Mouse (Mus musculus) forebrain, embryonic 13.5 days (tissue): Measurements from ENCODE around the gene Tent5b. TPM values are rescaled to one million over a fixed set of nuclear protein-coding genes. Genes with fewer than 3 reads are reported as not detected.

Experiments used
- ATAC-seq: fragments of 200-750 bp; cut with Nextera tagmentation; 2 replicates; pipeline ENCODE4 v1.8.0; 2017
- H3K27ac ChIP-seq: fragments of 300-500 bp; sonication (generic); 2 replicates; pipeline ENCODE4 v1.5.1; 2015; ENCODE audit warnings: inconsistent platforms, mild to moderate bottlenecking, moderate library complexity
- H3K27me3 ChIP-seq: fragments of 300-500 bp; sonication (generic); 2 replicates; pipeline ENCODE4 v1.6.1; 2015; ENCODE audit warnings: mild to moderate bottlenecking, inconsistent platforms
- H3K36me3 ChIP-seq: fragments of 300-500 bp; sonication (generic); 2 replicates; pipeline ENCODE4 v1.6.1; 2015; ENCODE audit warnings: mild to moderate bottlenecking, inconsistent platforms; ENCODE audit not compliant: poor library complexity, severe bottlenecking
- H3K4me1 ChIP-seq: fragments of 300-500 bp; sonication (generic); 2 replicates; pipeline ENCODE4 v1.6.1; 2015; ENCODE audit warnings: inconsistent platforms
- H3K4me2 ChIP-seq: fragments of 300-500 bp; sonication (generic); 2 replicates; pipeline ENCODE4 v1.6.1; 2015; ENCODE audit warnings: inconsistent platforms, mild to moderate bottlenecking, moderate library complexity
- H3K4me3 ChIP-seq: fragments of 300-500 bp; sonication (generic); 2 replicates; pipeline ENCODE4 v1.5.1; 2015; ENCODE audit warnings: mild to moderate bottlenecking, inconsistent platforms
- H3K9ac ChIP-seq: fragments of 300-500 bp; sonication (generic); 2 replicates; pipeline ENCODE4 v1.6.1; 2015; ENCODE audit warnings: mild to moderate bottlenecking, inconsistent platforms
- H3K9me3 ChIP-seq: fragments of 300-500 bp; sonication (generic); replicated peaks from 2 replicates; pipeline ENCODE4 v1.6.1; 2016; ENCODE audit warnings: inconsistent platforms
- WGBS: fragments of 180-500 bp; shearing (Covaris S2); methylation state at CpG from one replicate; pipeline ENCODE4 v1.1.7; 2015; 5-methylcytosine and 5-hydroxymethylcytosine counted together
- polyA plus RNA-seq: library from polyadenylated mRNA; unstranded; fragments of >200 nt; fragmentation: Nextera tagmentation; extraction: Ambion mirVana; gene quantifications from 2 replicates; pipeline ENCODE4 v1.2.1, GENCODE M21; 2015

Tent5b gene
- polyA plus RNA-seq, 1 experiment from 2014 or later, result 0.27 TPM

DNA sequence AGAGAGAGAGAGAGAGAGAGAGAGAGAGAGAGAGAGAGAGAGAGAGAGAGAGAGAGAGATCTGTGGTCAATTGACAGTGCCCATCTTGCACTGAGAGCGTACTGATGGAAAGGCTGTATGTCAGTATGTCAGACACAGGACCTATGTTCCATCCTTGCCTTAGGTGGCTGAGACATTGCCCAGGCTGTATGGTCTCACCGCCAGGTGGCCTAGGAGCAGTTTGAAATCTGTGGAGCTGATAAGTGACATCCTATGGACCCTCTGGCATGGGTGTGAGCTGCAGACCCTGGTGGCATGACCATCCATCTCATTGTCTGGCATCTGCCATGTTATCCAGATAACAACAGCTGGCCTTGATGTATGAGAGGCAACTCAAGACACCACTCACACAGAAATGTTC lies 6.1 kb upstream of the Tent5b start:
- no peak overlapping the region for H3K9ac ChIP-seq
- ATAC-seq, result no peak
- 0 out of 2 replicates have a peak, but pooled peaks cover 2% of the 10 kb centered on the region for H3K4me1 ChIP-seq
- H3K27me3 ChIP-seq, result peaks cover 35% of the 10 kb centered on the region
- 61% methylated on average over 2 of the region's 2 CpGs for WGBS
- H3K27ac ChIP-seq, result no peak overlapping the region
- peaks cover 6% of the 10 kb centered on the region for H3K9me3 ChIP-seq
- no peaks in the 10 kb centered on the region for H3K36me3 ChIP-seq
- H3K4me2 ChIP-seq, result no peak overlapping the region
- no peak overlapping the region for H3K4me3 ChIP-seq

DNA sequence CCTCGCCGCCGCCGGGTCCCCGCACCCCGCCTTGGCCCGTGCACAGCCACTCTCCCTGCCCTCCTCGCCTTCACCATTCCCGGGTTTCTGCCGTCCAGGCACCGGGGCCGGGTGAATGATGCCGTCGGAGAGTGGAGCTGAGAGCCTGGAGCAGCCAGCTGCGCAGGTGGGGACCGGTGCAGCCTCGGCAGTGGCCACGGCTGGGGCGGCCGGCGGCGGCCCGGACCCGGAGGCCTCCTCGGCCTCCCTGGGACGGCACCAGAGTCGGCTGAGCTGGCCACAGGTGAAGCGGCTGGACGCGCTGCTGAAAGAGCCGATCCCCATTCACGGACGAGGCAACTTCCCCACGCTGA lies 229 bp downstream of the Tent5b start:
- WGBS, result 3% methylated on average over 34 of the region's 34 CpGs
- peak overlapping the region; percentile 46 for H3K4me3 ChIP-seq
- H3K4me2 ChIP-seq, result peak overlapping the region; percentile 59
- peak; percentile 54; the same call in 1 of the 2 replicates for ATAC-seq
- no peaks in the 10 kb centered on the region for H3K36me3 ChIP-seq
- H3K27me3 ChIP-seq, result peaks cover 67% of the 10 kb centered on the region
- no peaks in the 10 kb centered on the region for H3K9me3 ChIP-seq
- H3K27ac ChIP-seq, result no peak overlapping the region
- peaks cover 12% of the 10 kb centered on the region; the same call in 1 of the 2 replicates for H3K4me1 ChIP-seq
- H3K9ac ChIP-seq, result peak overlapping the region; percentile 52

DNA sequence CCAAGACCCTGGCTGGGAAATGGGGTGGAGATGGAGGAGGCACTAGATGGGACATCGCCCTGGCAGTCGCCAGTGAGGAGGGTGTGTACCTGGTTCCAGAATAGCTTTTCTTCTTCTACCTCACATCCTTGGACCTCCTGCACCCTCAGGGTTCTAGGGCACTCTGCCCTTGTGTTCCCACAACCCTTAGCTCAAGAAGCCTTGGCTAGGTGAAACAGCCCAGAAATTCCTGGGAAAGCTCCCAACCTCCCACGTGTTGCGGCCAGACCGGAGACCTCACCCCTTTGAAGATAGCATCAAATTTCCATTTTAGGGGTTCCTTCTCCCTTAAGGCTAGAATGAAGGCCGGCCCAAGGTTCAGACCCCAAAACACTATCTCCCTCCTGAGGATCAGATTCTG lies 822 bp downstream of the Tent5b start:
- peak overlapping the region; percentile 59; the same call in 1 of the 2 replicates for H3K4me2 ChIP-seq
- no peak for ATAC-seq
- no peak overlapping the region for H3K27ac ChIP-seq
- H3K4me1 ChIP-seq, result peaks cover 12% of the 10 kb centered on the region; the same call in 1 of the 2 replicates
- no peak overlapping the region; the same call in 1 of the 2 replicates for H3K9ac ChIP-seq
- 53% methylated on average over 6 of the region's 6 CpGs for WGBS
- peak overlapping the region; percentile 46; the same call in 1 of the 2 replicates for H3K4me3 ChIP-seq
- H3K27me3 ChIP-seq, result peaks cover 66% of the 10 kb centered on the region
- H3K36me3 ChIP-seq, result no peaks in the 10 kb centered on the region
- H3K9me3 ChIP-seq, result no peaks in the 10 kb centered on the region

DNA sequence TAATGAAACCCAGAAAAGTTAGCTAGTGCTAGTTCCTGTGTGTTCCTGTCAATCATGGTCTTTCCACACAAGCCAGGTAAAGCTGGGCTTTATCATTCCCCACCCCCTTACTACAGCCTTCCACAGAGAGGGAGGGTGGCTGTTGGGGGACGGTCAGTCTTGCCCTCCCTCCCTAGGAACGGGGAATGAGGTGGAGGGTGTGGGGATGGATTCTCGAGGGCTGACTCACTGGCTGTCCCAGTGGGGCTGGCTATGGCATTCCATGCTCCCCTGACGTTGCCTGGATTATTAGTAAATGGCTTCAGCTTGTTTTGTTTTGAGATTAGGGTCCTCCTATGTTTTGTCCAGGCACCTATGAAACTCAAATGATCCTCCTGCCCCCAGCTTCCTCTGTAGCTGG lies 1.6 kb downstream of the Tent5b start:
- 42% methylated on average over 4 of the region's 4 CpGs for WGBS
- ATAC-seq, result no peak
- peaks cover 64% of the 10 kb centered on the region for H3K27me3 ChIP-seq

DNA sequence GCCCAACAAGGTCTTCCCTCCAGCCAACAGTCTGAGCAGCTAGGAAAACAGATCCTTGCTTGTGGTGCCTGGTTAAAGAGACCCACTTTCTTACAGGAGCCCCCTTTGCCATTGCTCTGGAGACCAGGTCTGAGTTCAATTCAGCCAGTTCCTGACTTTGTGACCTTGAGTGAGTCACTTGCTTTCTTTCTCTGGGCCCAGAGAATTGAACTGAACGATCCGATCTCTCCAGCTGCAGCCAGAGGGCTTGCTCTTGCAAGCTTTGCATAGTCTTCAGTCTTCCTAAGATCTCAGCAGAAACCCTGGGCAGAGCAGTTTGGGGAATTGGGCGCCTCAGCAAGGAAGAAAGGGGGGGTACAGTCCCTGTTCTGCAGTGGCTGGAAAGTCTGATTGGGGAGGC lies 2.5 kb downstream of the Tent5b start:
- no peak overlapping the region for H3K4me2 ChIP-seq
- no peaks in the 10 kb centered on the region for H3K36me3 ChIP-seq
- H3K27ac ChIP-seq, result no peak overlapping the region
- peaks cover 12% of the 10 kb centered on the region; the same call in 1 of the 2 replicates for H3K4me1 ChIP-seq
- H3K27me3 ChIP-seq, result peaks cover 57% of the 10 kb centered on the region
- H3K9ac ChIP-seq, result no peak overlapping the region
- 79% methylated on average over 3 of the region's 3 CpGs for WGBS
- no peak for ATAC-seq
- no peaks in the 10 kb centered on the region for H3K9me3 ChIP-seq
- no peak overlapping the region for H3K4me3 ChIP-seq

More for the DNA sequence above, 1.6 kb downstream of the Tent5b start:
- H3K4me3 ChIP-seq, result no peak overlapping the region
- no peak overlapping the region for H3K4me2 ChIP-seq
- H3K27ac ChIP-seq, result no peak overlapping the region
- peaks cover 12% of the 10 kb centered on the region; the same call in 1 of the 2 replicates for H3K4me1 ChIP-seq
- no peaks in the 10 kb centered on the region for H3K36me3 ChIP-seq
- no peaks in the 10 kb centered on the region for H3K9me3 ChIP-seq
- no peak overlapping the region for H3K9ac ChIP-seq

DNA sequence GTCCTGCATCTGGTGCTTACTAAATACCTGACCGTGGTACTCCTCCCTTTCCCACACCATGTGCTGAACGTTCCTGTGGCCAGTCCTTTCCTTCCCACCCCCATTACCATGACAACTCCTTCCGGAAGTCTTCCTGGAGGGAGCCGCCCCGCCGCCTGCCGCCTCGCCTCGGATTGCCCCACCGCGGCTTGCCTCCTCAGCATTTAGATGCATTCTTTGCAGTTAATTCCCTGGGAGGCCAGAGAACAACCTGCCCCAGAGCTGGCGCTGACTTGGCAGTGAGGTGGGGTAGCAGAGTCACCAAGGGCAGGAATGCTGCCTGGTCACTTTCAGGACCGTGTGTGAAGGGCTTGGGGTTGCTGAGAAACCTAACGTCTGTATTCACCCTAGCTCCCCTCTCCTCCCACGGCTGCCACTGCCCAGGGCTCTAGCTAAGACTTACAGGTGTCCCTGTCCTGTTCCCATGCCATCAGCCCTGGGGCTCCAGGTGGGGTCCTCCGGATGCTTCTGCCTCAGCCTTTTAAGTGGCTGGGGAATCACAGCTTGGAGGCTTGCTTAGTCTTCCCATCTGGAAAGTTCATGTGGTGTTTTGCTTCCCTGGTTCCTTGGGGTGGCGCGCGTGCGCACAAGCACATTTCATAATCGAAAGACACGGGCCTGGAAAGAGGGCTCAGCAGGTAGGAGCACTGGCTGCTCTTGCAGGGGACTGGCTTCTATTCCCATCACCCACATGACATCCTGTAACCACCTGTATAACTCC lies 4.5 kb downstream of the Tent5b start:
- H3K9me3 ChIP-seq, result no peaks in the 10 kb centered on the region
- peaks cover 47% of the 10 kb centered on the region for H3K27me3 ChIP-seq
- no peak for ATAC-seq
- H3K9ac ChIP-seq, result no peak overlapping the region; the same call in 1 of the 2 replicates
- 13% methylated on average over 22 of the region's 22 CpGs for WGBS
- H3K4me3 ChIP-seq, result no peak overlapping the region
- no peaks in the 10 kb centered on the region for H3K36me3 ChIP-seq
- H3K27ac ChIP-seq, result no peak overlapping the region
- 0 out of 2 replicates have a peak overlapping the region, but pooled peaks have one; percentile 2 for H3K4me2 ChIP-seq
- H3K4me1 ChIP-seq, result peaks cover 14% of the 10 kb centered on the region

DNA sequence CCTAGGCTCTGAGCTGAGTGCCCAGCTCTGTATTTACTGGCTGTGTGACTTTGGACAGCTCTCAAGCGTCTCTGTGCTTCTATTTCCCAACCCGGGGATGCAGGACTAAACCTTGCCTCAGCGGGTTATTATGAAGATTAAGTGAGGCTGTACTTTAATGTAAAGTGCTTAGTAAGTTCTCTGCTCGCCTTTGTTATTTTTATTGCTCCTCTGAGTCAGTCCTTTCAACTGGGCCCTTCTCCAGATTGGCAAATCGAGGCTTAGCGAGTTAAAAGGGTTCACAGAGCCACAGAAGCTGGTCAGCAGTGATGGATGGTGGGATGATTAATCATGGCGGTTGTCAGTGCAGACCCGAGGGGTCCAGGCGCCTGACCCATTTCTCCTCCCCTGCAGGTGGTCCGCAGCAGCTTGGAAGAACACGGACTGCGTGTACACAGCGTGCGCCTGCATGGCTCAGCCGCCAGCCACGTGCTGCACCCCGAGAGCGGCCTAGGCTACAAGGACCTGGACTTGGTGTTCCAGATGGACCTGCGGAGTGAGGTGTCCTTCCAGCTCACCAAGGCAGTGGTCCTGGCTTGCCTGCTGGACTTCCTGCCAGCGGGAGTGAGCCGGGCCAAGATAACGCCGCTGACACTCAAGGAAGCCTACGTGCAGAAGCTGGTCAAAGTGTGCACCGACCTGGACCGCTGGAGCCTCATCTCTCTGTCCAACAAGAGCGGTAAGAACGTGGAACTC lies 5.9 kb downstream of the Tent5b start:
- ATAC-seq, result no peak
- H3K9ac ChIP-seq, result no peak overlapping the region
- WGBS, result 94% methylated on average over 28 of the region's 28 CpGs

DNA sequence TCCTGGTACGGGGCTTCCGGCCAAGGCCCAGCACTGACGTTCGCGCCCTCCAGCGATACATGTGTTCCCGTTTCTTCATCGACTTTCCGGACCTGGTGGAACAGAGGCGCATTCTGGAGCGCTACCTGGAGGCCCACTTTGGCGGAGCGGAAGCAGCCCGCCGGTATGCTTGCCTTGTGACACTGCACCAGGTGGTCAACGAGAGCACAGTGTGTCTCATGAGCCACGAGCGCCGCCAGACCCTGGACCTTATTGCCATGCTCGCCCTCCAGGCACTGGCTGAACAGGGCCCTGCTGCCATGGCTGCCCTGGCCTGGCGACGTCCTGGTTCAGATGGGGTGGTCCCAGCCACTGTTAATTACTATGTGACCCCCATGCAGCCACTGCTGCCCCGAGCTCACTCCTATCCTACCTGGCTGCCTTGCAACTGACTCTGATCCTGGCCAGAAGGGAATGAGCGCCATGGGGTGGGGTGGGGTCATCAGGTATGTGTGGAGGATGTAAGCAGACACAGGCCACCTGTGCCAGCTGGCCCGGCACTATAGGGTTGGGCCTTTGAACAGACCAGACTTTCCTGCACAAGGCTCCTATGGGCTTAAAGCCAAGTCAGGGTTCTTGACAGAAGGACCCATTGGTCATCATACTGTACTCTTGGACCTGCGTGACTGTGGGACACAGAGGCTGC lies 6.9 kb downstream of the Tent5b start:
- H3K27ac ChIP-seq, result no peak overlapping the region
- no peaks in the 10 kb centered on the region for H3K9me3 ChIP-seq
- H3K4me3 ChIP-seq, result no peak overlapping the region
- no peak overlapping the region for H3K9ac ChIP-seq
- no peak overlapping the region for H3K4me2 ChIP-seq
- 93% methylated on average over 26 of the region's 26 CpGs for WGBS
- ATAC-seq, result no peak
- H3K36me3 ChIP-seq, result no peaks in the 10 kb centered on the region
- peaks cover 12% of the 10 kb centered on the region for H3K4me1 ChIP-seq
- peaks cover 28% of the 10 kb centered on the region for H3K27me3 ChIP-seq

More for the DNA sequence above, 5.9 kb downstream of the Tent5b start:
- no peaks in the 10 kb centered on the region for H3K9me3 ChIP-seq
- H3K4me2 ChIP-seq, result no peak overlapping the region
- H3K27ac ChIP-seq, result no peak overlapping the region
- H3K4me3 ChIP-seq, result no peak overlapping the region
- no peaks in the 10 kb centered on the region for H3K36me3 ChIP-seq
- H3K27me3 ChIP-seq, result peaks cover 37% of the 10 kb centered on the region
- peaks cover 12% of the 10 kb centered on the region for H3K4me1 ChIP-seq

DNA sequence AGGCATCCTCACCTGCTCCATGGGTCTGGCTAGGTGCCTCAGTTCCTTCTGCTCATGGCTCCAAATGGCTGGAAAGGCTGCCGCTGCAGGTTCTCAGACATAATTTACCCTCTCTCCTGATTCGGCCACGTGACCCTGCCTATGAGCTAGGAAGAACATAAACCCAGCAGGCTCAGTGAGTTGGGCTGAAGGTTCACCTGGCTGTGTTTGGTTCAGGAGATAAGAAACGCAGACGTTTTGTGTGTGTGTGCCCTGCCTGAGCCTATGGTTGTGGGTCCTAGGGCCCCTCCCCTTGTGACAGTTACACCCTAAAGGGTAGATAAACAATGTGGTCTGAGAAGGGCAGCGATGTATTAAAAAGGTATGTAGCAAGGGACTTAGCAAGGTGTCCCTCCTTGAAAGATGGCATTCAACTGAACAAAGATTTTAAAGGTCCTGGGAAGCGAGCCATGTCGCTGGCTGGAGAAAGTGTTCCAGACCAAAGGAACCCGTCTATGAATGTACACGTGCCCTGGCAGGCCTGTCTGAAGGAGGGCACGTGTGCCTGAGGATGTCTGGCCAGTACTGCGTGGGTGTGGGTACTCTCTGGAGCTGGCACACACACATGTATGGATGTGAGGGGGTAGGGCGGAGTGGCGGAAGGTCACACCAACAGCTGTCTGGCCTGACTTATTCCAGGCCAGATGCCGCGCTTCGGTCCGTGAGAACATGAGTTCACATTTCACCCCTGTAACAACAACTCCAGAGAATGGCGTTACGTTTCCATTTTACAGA lies 8.9 kb downstream of the Tent5b start:
- ATAC-seq, result no peak
- peaks cover 12% of the 10 kb centered on the region for H3K4me1 ChIP-seq
- H3K9ac ChIP-seq, result no peak overlapping the region
- no peaks in the 10 kb centered on the region for H3K9me3 ChIP-seq
- H3K4me3 ChIP-seq, result no peak overlapping the region
- peaks cover 18% of the 10 kb centered on the region for H3K27me3 ChIP-seq
- no peaks in the 10 kb centered on the region for H3K36me3 ChIP-seq
- no peak overlapping the region for H3K27ac ChIP-seq
- 81% methylated on average over 20 of the region's 20 CpGs for WGBS
- H3K4me2 ChIP-seq, result no peak overlapping the region

DNA sequence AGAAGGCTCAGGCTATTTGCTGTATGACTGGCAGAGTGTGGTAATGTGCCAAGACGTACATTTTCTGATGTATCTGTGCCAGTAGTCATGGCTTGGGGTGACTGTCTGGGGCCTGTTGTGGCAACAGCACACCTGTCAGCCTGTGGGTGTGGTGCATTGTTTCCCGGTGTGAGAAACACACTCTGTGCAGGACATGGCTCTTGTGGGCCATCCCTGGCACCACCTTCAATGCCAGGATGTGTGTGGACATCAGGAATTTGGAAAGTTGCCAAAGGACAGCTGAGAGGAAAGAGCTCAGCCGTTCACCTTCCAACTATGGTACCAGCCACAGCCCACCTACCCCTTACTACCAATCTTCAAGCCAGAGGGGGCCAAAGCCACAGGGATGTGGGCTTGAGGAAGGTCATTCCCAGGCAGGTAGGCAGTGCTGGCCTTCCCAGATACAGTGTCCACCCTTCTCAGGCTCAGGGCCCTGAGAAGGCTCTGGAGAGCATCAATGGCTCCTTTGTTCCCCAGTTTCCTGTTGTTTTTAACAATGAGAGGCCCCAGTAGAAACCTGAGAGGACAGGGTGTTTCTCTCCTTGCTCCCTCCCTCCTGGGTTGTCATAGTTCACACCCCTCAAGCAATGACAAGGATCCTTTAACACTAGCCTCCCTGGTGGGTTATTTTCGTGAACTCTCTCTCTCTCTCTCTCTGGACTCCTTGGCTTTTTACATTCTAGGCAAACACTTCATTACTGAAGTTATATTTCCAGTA lies 9.7 kb downstream of the Tent5b start:
- Histone ChIP-seq H3K9ac (no peak overlapping the region), H3K4me3 (no peak overlapping the region), H3K4me2 (no peak overlapping the region), H3K9me3 (no peaks in the 10 kb centered on the region), H3K4me1 (peaks cover 13% of the 10 kb centered on the region), H3K36me3 (no peaks in the 10 kb centered on the region), H3K27ac (no peak overlapping the region), H3K27me3 (peaks cover 18% of the 10 kb centered on the region)
- ATAC-seq, result no peak
- 53% methylated on average over 4 of the region's 4 CpGs for WGBS

DNA sequence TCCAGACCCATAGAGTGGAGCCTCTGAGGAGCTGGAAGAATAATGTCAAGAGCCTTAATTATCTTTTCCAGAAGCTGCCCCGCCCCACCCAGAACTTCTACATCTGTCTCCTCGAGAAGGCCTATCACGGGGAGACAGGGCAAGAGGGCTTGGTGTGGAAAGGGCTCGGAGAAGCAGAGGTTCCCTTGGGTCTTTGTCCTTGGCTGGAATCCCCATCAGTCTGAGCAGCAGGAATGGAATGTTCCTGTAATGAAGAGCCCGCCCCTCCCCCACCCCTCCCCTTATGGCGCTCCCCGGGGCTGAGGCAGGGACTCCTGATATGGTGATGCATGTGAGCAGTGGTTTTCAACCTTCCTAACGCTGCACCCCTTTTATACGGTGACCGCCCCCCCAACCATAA lies 11.9 kb downstream of the Tent5b start:
- H3K9me3 ChIP-seq, result no peaks in the 10 kb centered on the region
- ATAC-seq, result no peak
- no peak overlapping the region for H3K4me3 ChIP-seq
- no peak overlapping the region for H3K4me2 ChIP-seq
- H3K9ac ChIP-seq, result no peak overlapping the region
- peaks cover 13% of the 10 kb centered on the region for H3K4me1 ChIP-seq
- H3K27ac ChIP-seq, result no peak overlapping the region
- 47% methylated on average over 10 of the region's 10 CpGs for WGBS
- H3K27me3 ChIP-seq, result peaks cover 36% of the 10 kb centered on the region
- no peaks in the 10 kb centered on the region for H3K36me3 ChIP-seq
